Mouse (Mus musculus): ENCODE results near the gene Kcna7.
"Not testable (repeated sequence)": the region's sequence is repeated elsewhere in the genome, so short reads cannot be mapped to it uniquely, and the experiment has no call there.

The Kcna7 gene

DNA sequence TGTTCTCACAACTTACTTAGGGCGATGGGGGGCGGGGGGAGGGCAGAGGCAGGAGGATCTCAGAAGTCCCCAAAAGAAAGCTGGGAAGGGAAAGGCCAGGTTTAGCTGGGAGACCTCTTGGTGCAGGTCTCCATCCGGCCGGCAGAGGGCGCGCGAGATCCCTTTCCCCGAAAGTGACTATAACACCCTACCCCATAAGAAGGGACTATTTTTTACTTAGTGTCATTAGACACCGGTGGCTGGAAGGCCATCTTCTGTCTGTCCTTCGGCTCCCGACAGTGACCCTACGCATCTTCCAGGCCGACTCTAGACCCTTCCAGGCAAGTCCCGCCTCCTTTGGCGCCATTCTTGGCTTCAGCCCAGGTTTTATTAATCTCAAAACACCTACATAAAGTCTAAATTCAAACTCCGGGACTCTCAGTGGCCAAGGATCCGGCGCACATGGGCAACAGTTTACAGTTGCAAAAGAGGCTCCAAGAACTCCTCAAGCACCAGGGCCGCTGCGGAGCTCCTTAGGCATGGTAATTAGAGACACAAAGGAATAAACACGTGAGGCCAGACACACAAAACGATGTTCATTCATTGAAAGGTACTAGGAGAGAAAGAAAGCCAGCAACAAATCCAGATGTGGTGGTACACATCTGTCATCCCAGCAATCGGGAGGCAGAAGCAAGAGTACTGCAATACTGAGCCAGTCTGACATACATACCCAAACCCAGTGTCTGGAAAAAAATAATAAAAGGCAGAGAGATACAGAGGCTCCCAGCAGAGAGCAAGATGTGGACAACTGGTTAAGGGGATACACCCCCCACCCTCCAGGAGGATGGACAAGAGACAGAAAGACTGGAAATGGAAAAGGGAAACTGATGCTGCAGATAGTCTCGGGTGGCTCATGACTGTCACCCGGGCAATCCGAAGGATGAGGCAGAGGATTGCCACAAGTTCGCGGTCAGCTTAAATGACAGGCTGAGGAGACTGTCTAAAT, at the start of gene Kcna7:
Kcna7 (plus strand) TSS at position 563 of the 985 bp plus-strand sequence.
- DNase-seq (ENCODE audit: extremely low read depth, low read depth) = no peak

DNA sequence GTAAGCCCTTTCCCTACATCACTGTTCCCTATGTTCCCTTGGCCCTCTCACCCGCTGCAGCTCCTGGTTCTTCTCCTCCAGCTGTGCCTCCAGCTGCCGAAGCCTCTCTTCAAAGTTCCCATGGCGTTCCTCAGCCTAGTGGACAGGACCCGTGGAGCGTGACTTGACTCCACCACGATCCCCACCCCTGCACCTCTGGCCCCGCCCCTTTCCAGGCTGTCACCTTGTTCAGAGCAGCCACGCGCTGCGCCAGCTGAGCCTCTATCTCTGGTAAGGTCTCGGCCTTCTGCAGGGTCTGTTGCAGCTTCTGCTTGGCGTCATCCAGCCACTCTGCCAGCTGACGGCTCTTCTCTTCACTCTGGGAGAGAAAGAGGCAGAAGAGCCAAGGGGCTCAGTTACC, 49.4 kb upstream of the Kcna7 start:
- no peak for DNase-seq (ENCODE audit: extremely low read depth, low read depth)

DNA sequence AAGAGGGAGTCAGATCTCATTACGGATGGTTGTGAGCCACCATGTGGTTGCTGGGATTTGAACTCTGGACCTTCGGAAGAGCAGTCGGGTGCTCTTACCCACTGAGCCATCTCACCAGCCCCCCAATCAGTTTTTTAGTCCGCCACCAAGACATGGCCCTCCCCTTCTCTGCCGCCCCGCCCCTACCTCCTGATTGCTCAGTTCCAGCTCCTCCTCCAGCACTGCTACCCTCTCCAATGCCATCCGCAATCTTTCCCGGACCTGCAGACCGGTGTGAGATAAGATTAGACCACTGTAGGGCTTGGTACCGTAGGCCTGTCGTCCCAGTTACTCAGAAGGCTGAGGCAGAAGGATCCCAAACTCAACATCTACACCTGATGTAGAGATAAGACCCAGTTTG, 46.4 kb upstream of the Kcna7 start:
- not testable (repeated sequence) for DNase-seq (ENCODE audit: extremely low read depth, low read depth)

DNA sequence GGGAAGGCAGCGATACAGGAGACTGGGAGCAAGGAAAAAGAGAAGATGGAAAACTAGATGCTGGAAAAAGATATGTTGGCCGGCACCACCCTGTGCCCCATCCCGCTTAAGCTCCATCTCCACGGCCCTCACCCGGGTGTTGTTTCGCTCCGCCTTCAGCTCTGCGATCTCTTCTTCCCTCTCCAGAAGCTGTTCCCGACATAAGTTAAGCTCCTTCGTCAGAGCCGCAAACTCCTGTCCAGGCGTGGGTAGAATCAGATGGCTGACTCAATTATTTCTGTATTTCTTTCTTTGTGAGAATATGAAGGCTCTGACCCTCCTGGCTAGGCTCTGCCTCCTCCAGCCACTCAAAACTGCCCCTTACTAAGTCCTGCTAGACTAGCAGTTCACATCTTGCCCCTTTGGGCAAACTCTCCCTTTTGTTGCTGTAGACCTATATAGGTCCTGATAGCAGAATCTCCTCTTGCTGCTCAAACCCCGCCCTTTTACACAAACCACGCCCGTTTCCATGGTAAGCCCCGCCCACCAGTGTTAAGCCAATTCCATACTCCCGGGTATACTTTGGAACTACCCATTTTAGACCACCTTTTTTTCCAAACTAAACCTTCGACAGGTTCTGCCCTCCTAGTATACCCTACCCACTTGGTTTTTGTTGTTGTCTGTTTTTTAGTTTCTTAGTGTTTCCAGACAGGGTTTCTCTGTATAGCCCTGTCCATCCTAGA, 44.9 kb upstream of the Kcna7 start:
- DNase-seq (ENCODE audit: extremely low read depth, low read depth) = no peak

DNA sequence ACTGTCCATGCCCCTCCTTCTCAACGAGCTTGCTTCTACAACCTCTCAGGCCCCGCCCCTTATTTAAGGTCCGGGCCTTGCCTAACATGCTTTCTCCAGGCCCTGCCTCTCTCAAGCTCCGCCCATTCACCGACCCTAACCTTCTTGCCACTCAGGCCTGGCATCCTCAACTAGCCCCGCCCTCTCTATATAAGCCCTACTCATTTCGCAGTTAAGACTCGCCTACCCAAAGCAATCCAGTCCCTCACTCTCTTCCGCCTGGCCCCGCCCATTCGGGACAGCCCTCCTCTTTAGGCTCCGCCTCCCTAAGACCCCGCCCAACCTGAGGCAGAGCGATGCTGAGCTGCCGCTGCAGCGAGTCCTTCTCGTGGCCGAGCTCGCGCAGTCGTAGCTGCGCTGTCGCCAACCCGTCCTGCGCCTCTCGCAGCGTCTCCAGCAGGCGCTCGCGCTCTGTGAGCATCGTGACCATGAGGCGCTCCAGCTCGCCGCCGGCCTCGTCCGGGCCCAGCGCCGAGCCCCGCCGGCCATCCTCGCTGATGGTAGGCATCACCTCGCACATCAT, 44.1 kb upstream of the Kcna7 start:
- DNase-seq (ENCODE audit: extremely low read depth, low read depth) = peak; percentile 98

DNA sequence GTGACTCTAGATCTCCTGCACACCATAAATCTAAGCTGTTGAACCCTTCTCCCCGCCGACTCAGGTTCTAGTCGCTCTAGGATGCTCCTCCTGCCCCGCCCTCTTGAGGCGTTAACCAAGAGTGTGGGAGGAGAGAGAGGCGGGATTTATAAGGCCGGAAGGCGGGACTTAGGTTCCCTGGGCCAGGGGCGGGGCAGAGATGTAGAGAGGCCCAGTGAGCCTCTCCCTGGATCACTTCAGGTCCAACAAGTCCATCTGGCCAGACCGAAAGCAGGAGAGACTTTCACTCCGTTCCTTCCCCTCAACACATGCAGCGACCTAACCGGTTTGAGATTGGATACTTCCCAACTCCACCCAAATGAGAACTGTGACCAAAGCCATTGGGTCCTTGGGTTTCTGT, 42.7 kb upstream of the Kcna7 start:
- peak; percentile 64 for DNase-seq (ENCODE audit: extremely low read depth, low read depth)

DNA sequence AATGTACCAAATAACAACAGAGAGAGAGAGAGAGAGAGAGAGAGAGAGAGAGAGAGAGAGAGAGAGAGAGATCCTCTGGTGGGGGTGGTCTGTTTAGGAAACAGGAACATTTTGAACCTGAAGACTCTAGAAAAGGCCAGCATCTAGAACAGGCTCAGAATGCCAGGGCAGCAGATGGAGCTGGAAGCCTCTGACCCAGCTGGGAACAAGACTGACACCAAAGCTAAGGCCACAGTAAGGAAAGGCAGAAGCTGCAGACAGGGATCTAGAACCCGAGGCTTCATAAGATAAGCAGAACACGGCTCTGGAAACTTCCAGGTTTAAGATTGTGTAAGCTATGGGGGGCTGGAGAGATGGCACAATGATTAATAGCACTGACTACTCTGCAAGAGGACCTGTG, 41.5 kb upstream of the Kcna7 start:
- no peak for DNase-seq (ENCODE audit: extremely low read depth, low read depth)

DNA sequence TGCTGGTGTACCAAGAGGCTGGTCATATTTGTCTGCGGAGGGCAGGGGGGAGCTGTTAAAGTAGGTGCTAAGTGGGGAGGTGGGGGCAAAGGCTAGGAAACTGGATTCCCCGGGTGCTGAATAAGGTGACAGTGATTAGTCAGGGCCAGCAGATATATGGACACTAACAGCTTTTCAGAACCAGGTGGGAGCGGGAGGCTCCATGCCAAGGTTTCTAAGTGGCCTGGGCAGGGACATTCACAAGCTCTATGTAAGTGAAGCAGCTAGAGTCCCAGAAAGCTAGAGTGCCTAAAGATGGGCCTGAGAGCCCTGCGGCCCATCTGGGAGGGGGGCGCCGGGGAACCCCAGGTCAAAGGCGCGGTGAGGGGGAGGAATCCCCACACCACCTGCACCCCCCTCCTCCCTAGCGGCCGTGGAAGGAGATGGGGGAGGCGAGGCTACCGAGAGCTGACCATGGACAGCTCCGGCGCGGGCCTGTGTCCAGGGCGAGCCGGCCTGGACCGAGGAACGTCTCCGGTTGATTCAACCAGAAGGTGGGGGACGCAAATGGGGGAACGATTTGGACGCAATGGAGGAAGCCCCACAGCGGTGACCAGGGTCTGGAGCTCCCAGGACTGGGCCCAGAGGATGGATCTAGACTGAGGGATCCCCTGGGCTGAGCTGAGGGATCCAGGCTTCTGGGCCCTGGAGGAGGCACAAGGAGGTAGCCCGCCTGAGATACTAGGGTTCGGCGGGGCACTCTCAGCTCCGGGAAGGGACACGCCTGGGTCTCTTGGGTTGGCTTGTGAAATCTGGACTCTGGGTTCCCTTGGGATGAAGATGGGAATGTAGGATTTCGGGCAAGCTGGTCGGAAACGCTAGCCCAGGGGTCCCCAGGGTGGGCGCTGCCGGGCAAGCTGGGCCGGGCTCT, 39.5 kb upstream of the Kcna7 start:
- no peak for DNase-seq (ENCODE audit: extremely low read depth, low read depth)

DNA sequence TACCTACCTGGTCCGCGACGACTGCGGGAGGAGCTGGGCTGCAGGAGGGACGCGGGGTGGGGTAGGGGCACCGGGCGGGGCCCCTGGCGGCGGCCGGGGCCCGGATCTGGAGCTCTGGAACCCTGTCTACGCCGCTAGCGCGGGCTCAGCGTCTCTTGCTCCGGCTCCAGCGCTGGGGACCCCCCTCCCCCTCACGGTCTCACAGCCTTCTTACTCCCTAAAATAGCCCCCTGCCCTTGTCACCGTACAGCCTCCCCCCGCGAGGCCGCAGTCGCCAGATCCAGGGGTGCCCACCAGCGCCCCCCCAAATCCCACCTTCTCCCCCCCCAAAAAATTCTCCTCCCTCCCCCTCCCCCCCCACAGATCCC, 38.8 kb upstream of the Kcna7 start, which contains the start of gene Ppfia3:
Ppfia3 (minus strand) TSS at position 368 of the 368 bp plus-strand sequence.
- no peak for DNase-seq (ENCODE audit: extremely low read depth, low read depth)

DNA sequence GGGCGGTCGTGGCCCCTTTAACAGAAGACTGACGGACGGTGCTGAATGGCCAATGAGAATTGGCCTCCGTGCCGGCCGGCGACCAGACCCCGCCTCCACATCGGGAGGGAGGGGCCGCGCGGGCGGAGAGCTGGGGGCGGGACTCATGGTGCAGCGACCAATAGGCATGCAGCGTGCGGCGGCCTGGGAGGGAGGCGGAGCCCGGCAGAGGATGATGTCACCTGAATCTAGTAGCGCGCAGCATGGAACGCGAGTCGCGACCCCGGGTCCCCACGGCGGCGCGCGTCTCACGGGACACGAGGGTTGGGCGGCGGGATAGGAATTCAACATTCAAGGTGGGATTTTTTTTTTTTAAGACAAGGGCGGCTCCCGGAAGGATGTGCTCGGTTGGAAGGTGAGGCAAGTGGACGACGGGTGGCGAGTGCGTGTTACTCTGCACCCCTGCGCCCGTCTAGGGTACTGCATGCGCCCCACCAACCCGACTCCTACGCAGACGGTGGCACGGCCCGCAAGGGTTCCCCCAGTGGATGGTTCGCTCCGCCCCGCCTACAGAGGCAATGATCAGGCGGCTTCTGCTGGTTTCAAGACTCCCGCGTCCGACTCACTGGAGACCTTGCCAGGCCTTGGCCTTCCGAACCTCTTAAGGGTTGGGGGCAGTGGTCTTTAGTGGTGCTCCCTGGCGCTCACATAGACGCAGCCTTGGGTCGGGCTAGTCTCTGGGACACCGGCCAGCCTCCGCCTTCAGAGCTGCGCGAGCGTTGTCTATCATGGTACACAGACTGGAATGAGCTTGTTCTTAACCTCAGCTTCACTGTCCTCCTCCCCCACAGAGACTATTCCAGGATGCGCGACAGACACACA, 38.2 kb upstream of the Kcna7 start:
- DNase-seq (ENCODE audit: extremely low read depth, low read depth) = peak; percentile 81

DNA sequence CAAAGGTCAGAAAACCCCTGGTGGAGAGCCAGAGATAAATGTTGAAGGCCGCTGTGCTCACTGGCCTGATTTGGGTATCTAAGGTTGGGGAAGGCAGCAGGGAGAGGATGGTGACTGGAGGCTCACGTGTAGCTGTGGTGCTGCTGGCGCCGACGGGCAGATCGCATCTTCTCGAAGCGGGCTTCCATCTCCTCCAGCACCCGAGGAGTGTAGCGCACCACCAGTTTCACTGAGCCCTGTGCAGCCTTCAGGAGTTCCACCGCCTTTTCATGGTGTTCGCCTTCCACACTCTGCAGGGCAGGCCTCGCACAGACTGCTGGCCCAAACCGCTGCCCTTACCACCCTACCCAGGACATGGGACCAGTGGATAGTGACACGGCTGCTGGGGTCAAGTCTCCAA, 37.3 kb upstream of the Kcna7 start:
- no peak for DNase-seq (ENCODE audit: extremely low read depth, low read depth)

DNA sequence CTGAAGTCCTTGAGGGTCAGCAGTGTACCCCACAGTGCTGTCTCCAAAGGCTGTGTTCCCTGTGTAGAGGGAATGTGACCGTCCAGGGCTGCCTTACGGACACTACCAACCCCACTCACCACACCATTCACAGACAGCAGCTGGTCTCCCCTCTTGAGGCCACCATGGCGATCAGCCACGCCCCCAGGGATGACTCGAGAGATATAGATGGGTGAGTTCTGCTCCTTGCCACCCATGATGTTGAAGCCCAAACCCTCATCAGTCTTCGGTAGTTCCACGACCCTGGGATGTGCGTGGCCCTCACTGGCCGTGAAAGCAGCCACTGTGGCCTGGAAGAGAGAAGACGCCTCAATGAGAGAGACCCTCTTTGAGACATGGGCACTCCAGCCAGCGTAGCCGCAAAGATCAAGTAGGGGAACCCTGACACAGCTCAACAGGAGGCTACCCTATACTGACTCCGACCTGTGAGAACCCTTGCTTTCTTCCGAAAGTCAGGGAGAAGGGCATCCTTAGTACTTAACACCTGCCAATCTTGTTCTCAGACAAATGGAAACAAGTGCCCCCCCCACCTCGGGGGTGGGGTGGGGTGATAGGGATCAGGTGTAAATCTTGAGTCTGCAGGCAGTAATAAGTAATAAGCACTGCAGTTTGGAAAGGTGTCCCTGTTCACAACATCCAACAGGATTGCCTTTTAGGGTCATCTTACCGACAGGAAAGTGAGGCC, 36.3 kb upstream of the Kcna7 start:
- no peak for DNase-seq (ENCODE audit: extremely low read depth, low read depth)

DNA sequence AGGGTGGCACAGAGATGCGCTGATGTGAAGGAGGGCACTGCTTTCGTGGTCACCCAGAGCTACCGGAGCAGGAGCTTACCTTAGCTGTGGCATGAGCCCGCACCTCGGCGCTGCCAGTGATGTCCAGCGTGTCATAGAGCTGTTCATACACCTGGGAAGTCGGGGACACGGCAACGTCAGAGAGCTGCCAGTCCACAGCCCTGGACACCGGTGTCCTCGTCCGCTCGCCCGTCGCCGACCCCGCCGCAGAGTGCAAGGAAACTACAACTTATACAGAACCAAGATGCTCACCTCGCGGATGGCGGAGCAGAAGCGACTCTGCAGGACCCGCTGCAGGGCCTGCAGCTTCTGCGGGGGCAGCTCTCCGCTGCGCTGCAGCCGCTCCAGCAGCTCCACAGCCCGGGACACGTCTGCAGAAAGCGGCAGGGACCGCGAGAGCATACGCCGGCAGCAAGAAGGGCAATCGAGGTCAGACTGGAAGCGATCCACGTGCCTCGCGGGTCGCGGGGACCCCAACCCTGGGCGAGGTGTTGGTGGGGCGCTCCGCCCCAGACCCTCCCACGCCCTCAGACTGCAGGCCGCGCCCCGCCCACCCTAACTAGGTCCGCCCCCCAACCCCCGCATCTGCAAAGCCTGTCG, 35.5 kb upstream of the Kcna7 start:
- no peak for DNase-seq (ENCODE audit: extremely low read depth, low read depth)

DNA sequence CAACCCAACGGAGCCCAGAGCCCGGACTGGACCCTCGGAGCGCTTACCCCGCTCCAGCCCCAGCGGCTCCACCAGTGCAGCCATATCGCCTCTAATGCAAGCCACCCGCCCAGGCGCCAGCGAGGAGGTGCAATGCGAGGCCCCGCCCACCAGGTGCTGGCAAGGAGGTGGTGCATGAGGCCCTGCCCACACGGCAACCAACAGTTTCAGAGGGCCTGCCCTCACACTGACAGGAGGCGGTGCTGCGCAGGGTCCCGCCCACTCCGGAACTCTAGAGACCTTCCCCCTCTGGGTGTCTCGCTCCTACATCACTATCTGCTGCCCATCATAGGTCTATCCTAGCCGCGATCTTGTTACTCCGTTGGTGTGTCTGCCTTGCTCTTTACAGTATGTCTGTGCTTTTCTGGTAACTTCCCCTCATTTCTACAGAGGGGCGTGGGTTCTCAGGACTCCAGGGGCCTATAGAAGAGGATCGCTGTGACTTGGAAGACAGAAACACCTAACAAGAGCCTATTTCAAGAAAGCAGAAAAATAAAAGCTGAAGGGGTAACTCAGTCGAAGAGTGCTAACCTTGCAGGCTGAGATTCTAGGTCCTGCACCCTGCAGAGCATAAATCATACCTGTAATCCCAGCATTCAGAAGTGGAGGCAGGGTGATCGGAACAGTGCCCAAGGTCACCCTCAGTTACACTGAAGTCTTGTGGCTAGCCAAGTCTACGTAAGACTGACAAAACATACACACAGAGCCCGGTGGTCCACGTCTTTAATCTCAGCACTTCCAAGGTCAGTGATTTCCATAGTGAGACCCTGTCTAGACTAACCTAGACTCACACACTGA, 34.8 kb upstream of the Kcna7 start, which contains the start of gene Lin7b:
Lin7b (minus strand) TSS at position 109 of the 837 bp plus-strand sequence.
- DNase-seq (ENCODE audit: extremely low read depth, low read depth) = peak; percentile 70

DNA sequence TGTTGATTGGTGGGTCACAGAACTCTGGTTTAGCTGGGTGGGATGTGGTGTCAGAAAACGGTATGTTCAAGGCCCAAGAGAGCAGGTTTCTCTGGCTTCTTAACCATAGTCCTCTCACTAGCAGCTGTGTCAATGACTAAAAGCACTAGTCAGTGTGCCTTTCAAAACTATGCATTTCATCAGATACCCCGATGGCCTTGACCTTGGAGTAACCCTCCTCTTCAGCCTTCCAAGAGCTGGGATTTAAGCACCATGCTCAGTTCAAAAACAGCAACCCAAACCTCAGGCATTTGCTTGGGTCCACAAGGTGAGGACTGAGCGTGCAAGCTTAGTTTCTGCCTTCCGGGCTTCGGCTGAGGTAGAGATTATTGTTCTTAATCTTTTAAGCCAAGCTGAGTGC, 33.1 kb upstream of the Kcna7 start:
- DNase-seq (ENCODE audit: extremely low read depth, low read depth) = no peak

DNA sequence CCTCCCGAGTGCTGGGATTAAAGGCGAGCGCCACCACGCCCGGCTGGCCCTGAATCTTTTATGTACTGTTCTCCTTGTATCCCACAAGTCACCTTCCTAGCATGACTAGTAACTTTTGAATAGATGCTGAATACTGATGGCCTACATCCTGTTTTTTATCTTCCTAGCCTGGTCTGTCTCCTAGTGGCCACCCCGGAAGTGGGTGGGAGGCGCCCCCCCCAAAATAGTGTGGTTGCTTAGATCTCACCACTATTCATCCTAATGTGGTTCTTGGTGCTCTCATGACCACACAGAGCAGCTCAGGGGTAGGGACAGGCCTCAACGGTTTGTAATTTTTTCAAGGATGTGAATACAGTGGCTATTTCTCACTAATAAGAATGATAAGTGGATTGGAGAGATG, 30.8 kb upstream of the Kcna7 start:
- DNase-seq (ENCODE audit: extremely low read depth, low read depth) = peak; percentile 76

DNA sequence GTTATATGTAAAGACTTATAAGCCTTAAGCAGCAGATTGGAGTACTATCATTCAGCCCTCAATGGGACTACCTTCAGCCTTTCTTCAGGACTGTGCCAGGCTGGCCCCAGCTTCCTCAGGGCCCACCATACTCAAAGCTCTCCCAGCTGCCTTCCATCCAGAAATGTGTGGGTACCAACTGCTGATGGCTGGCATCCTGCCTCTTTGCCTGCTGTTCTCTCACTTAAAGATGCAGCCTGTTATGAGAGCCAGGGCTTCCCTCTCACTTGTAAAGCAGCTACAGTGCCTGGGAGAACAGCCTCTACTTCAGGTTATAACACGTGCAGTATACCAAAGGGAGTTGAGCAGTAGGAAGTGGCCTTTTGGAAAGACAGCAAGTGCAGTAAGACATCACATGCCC, 29.4 kb upstream of the Kcna7 start:
- DNase-seq (ENCODE audit: extremely low read depth, low read depth) = no peak

DNA sequence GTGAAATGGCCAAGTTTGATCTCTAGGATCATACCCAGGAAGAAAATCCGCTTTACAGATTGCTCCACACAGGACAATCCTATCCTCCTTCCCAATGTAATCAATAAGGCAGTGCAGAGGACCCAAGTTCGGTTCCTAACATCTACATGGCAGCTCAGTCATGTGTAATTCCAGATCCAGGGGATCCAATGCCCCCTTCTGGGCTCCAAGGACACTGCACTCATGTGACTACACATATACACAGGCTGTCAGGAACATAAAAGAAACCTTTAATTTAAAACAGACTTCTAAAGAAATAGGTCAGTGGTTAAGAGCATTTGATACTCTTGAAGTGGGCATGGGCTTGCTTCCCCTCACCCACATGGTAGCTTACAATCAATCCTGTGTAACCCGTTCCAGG, 19.4 kb upstream of the Kcna7 start:
- DNase-seq (ENCODE audit: extremely low read depth, low read depth) = no peak
